Mouse (Mus musculus) testis, adult 2 months (tissue): ENCODE results near the gene Irf6. TPM values are rescaled to one million over a fixed set of nuclear protein-coding genes. Genes with fewer than 3 reads are reported as not detected.

ENCODE experiments used
- H3K27ac ChIP-seq: fragments of 200-500 bp; 2 replicates; pipeline ENCODE4 v1.5.1; 2012; ENCODE audit warnings: low read depth, low read length; ENCODE audit not compliant: control insufficient read depth, insufficient read depth
- H3K27me3 ChIP-seq: fragments of 200-500 bp; 2 replicates; pipeline ENCODE4 v1.6.1; 2012; ENCODE audit warnings: mild to moderate bottlenecking, low read length, moderate library complexity; ENCODE audit not compliant: control insufficient read depth, insufficient read depth
- H3K36me3 ChIP-seq: fragments of 200-500 bp; 2 replicates; pipeline ENCODE4 v1.6.1; 2012; ENCODE audit warnings: mild to moderate bottlenecking, low read length; ENCODE audit not compliant: control insufficient read depth, insufficient read depth
- H3K4me1 ChIP-seq: fragments of 200-500 bp; 2 replicates; pipeline ENCODE4 v1.6.1; 2012; ENCODE audit warnings: low read length; ENCODE audit not compliant: control insufficient read depth, insufficient read depth
- H3K4me3 ChIP-seq: fragments of 200-500 bp; 2 replicates; pipeline ENCODE4 v1.5.1; 2012; ENCODE audit warnings: low read depth, mild to moderate bottlenecking, low read length, moderate library complexity, mixed read lengths; ENCODE audit not compliant: control insufficient read depth
- CTCF ChIP-seq: fragments of 200-500 bp; IDR thresholded peaks from 2 replicates; pipeline ENCODE4 v1.5.1; 2012; ENCODE audit warnings: low read depth, mild to moderate bottlenecking, inconsistent platforms, low read length, moderate library complexity; ENCODE audit not compliant: control insufficient read depth, insufficient read depth, insufficient replicate concordance
- POLR2A ChIP-seq: fragments of 200-500 bp; IDR thresholded peaks from 2 replicates; pipeline ENCODE4 v1.6.1; 2012; ENCODE audit warnings: low read depth, mild to moderate bottlenecking, inconsistent platforms, low read length, moderate library complexity; ENCODE audit not compliant: control insufficient read depth
- polyA plus RNA-seq: library from polyadenylated mRNA; depleted of rRNA; stranded (reverse); fragments of >200 nt; gene quantifications from 2 replicates; pipeline ENCODE4 v1.2.3, GENCODE M21; 2012; rRNA removed

The Irf6 gene
- polyA plus RNA-seq, 1 experiment = 17.5 TPM

- Histone ChIP-seq H3K36me3 (no peaks in the 10 kb centered on the region), H3K4me1 (no peaks in the 10 kb centered on the region), H3K27ac (no peak overlapping the region), H3K4me3 (no peak overlapping the region), H3K27me3 (no peaks in the 10 kb centered on the region)
- no peak for TF ChIP-seq CTCF
Measured at GRCm38 (mm10) chr1:193216000-193216399, 63.1 kb downstream of the Irf6 start.

- TF ChIP-seq POLR2A (no peak), CTCF (no peak)
Measured at GRCm38 (mm10) chr1:193220408-193220807, 67.5 kb downstream of the Irf6 start.

More at GRCm38 (mm10) chr1:193220408-193220807, 67.5 kb downstream of the Irf6 start:
- Histone ChIP-seq H3K36me3 (no peaks in the 10 kb centered on the region), H3K4me3 (no peak overlapping the region), H3K4me1 (no peaks in the 10 kb centered on the region), H3K27me3 (no peaks in the 10 kb centered on the region), H3K27ac (no peak overlapping the region)

Other genes with a start within 250 kb of the Irf6 start
- 0.60 and 0.86 TPM in 2 replicates for gene Syt14, start 117.3 kb upstream of the Irf6 start, polyA plus RNA-seq
- 9.2 and 9.5 TPM in 2 replicates for gene Diexf, start 22.8 kb upstream of the Irf6 start, polyA plus RNA-seq
- 11.2 and 13.0 TPM in 2 replicates for gene A130010J15Rik, start 14.9 kb downstream of the Irf6 start, polyA plus RNA-seq
- gene Traf3ip3, start 48.6 kb downstream of the Irf6 start, polyA plus RNA-seq = 0.19 TPM in 1 of 2 replicates, not detected in the other
- gene Lamb3, start 54.6 kb downstream of the Irf6 start, polyA plus RNA-seq = 4.2 and 4.8 TPM in 2 replicates
- 0.67 and 1.8 TPM in 2 replicates for gene Hsd11b1, start 111.0 kb downstream of the Irf6 start, polyA plus RNA-seq
- 8.5 and 9.5 TPM in 2 replicates for gene G0s2, start 120.1 kb downstream of the Irf6 start, polyA plus RNA-seq
- 5.4 and 6.5 TPM in 2 replicates for gene Camk1g, start 217.2 kb downstream of the Irf6 start, polyA plus RNA-seq